Mouse (Mus musculus): ENCODE data around the gene Dnah7a. TPM values are rescaled to one million over a fixed set of nuclear protein-coding genes. Genes with fewer than 3 reads are reported as not detected.
"Not testable (repeated sequence)": the region's sequence is repeated elsewhere in the genome, so short reads cannot be mapped to it uniquely, and the experiment has no call there.

The Dnah7a gene
- polyA plus RNA-seq, 1 experiment from 2014 or later, result 0.27 TPM

- no peaks in the 10 kb centered on the region for H3K9me3 ChIP-seq (ENCODE audit: control insufficient read depth, low read length)
- no peak overlapping the region for H3K4me3 ChIP-seq (ENCODE audit: low read depth, low read length)
- no peak overlapping the region for H3K9ac ChIP-seq (ENCODE audit: low read length)
- H3K27me3 ChIP-seq (ENCODE audit: control insufficient read depth, insufficient read depth, low read length), result no peaks in the 10 kb centered on the region
- WGBS, result 20% methylated on average over 3 of the region's 3 CpGs
- H3K4me1 ChIP-seq (replicated peaks; ENCODE audit: control insufficient read depth, insufficient read depth), result no peaks in the 10 kb centered on the region
- TF ChIP-seq CTCF (IDR thresholded peaks at IDR 0.05; ENCODE audit: low read depth) (no peak), EP300 (optimal IDR thresholded peaks at IDR 0.05) (no peak)
- ATAC-seq (ENCODE audit: low FRiP score, low TSS enrichment), result no peak
- H3K27ac ChIP-seq (replicated peaks), result no peak overlapping the region
- DNase-seq (ENCODE audit: low spot score), result no peak
- H3K36me3 ChIP-seq (ENCODE audit: control insufficient read depth, insufficient read depth, low read length), result no peaks in the 10 kb centered on the region
- H3K4me2 ChIP-seq (replicated peaks; ENCODE audit: low read depth), result no peak overlapping the region
These were observed 300.7 kb downstream of the Dnah7a start for GRCm38 (mm10) chr1:53405803-53406325.

- H3K4me3 ChIP-seq (ENCODE audit: low read depth, low read length); H3K27me3 ChIP-seq (ENCODE audit: control insufficient read depth, insufficient read depth, low read length); H3K9ac ChIP-seq (ENCODE audit: low read length); H3K36me3 ChIP-seq (ENCODE audit: control insufficient read depth, insufficient read depth, low read length); H3K27ac ChIP-seq (replicated peaks); ATAC-seq (ENCODE audit: low FRiP score, low TSS enrichment); H3K9me3 ChIP-seq (ENCODE audit: control insufficient read depth, low read length); H3K4me1 ChIP-seq (replicated peaks; ENCODE audit: control insufficient read depth, insufficient read depth); DNase-seq (ENCODE audit: low spot score): not testable (repeated sequence)
- WGBS, result 39% methylated on average over 21 of the region's 21 CpGs
- H3K4me2 ChIP-seq (replicated peaks; ENCODE audit: low read depth), result 0 out of 2 replicates have a peak overlapping the region, but pooled peaks have one; percentile 14
These were observed 312.4 kb downstream of the Dnah7a start for GRCm38 (mm10) chr1:53393936-53394760.

- Histone ChIP-seq H3K27me3 (ENCODE audit: control insufficient read depth, insufficient read depth, low read length) (no peaks in the 10 kb centered on the region), H3K4me2 (replicated peaks; ENCODE audit: low read depth) (no peak overlapping the region), H3K9me3 (ENCODE audit: control insufficient read depth, low read length) (no peaks in the 10 kb centered on the region), H3K27ac (replicated peaks) (no peak overlapping the region), H3K4me3 (ENCODE audit: low read depth, low read length) (no peak overlapping the region), H3K4me1 (replicated peaks; ENCODE audit: control insufficient read depth, insufficient read depth) (no peaks in the 10 kb centered on the region), H3K9ac (ENCODE audit: low read length) (no peak overlapping the region), H3K36me3 (ENCODE audit: control insufficient read depth, insufficient read depth, low read length) (no peaks in the 10 kb centered on the region)
- WGBS, result 91% methylated on average over 13 of the region's 14 CpGs
- DNase-seq (ENCODE audit: low spot score) (no peak), ATAC-seq (ENCODE audit: low FRiP score, low TSS enrichment) (no peak)
- TF ChIP-seq CTCF (IDR thresholded peaks at IDR 0.05; ENCODE audit: low read depth), result no peak
- TF ChIP-seq EP300 (optimal IDR thresholded peaks at IDR 0.05), result no peak
These were observed 317.8 kb downstream of the Dnah7a start for GRCm38 (mm10) chr1:53388762-53389161.

GRCm38 (mm10) chr1:53384085-53384688 lies 322.4 kb downstream of the Dnah7a start:
- ATAC-seq (ENCODE audit: low FRiP score, low TSS enrichment), result no peak

GRCm38 (mm10) chr1:53377731-53378130 lies 328.9 kb downstream of the Dnah7a start:
- Histone ChIP-seq H3K9ac (ENCODE audit: low read length) (no peak overlapping the region), H3K4me1 (replicated peaks; ENCODE audit: control insufficient read depth, insufficient read depth) (no peaks in the 10 kb centered on the region), H3K27ac (replicated peaks) (0 out of 2 replicates have a peak overlapping the region, but pooled peaks have one; percentile 58), H3K4me3 (ENCODE audit: low read depth, low read length) (no peak overlapping the region), H3K27me3 (ENCODE audit: control insufficient read depth, insufficient read depth, low read length) (no peaks in the 10 kb centered on the region), H3K4me2 (replicated peaks; ENCODE audit: low read depth) (no peak overlapping the region), H3K9me3 (ENCODE audit: control insufficient read depth, low read length) (no peaks in the 10 kb centered on the region), H3K36me3 (ENCODE audit: control insufficient read depth, insufficient read depth, low read length) (no peaks in the 10 kb centered on the region)
- ATAC-seq (ENCODE audit: low FRiP score, low TSS enrichment) (peak; percentile 93), DNase-seq (ENCODE audit: low spot score) (peak; percentile 21)
- TF ChIP-seq CTCF (IDR thresholded peaks at IDR 0.05; ENCODE audit: low read depth), result no peak
- no peak for TF ChIP-seq EP300 (optimal IDR thresholded peaks at IDR 0.05)
- WGBS, result 68% methylated on average over 3 of the region's 3 CpGs

More at GRCm38 (mm10) chr1:53384085-53384688, 322.4 kb downstream of the Dnah7a start:
- no peak overlapping the region for H3K27ac ChIP-seq (replicated peaks)
- H3K36me3 ChIP-seq (ENCODE audit: control insufficient read depth, insufficient read depth, low read length), result no peaks in the 10 kb centered on the region
- no peak for DNase-seq (ENCODE audit: low spot score)
- TF ChIP-seq CTCF (IDR thresholded peaks at IDR 0.05; ENCODE audit: low read depth) (no peak), EP300 (optimal IDR thresholded peaks at IDR 0.05) (no peak)
- H3K4me1 ChIP-seq (replicated peaks; ENCODE audit: control insufficient read depth, insufficient read depth), result no peaks in the 10 kb centered on the region
- no peak overlapping the region for H3K4me3 ChIP-seq (ENCODE audit: low read depth, low read length)
- H3K9ac ChIP-seq (ENCODE audit: low read length), result no peak overlapping the region
- H3K9me3 ChIP-seq (ENCODE audit: control insufficient read depth, low read length), result no peaks in the 10 kb centered on the region
- 62% methylated on average over 6 of the region's 6 CpGs for WGBS
- H3K27me3 ChIP-seq (ENCODE audit: control insufficient read depth, insufficient read depth, low read length), result no peaks in the 10 kb centered on the region
- no peak overlapping the region for H3K4me2 ChIP-seq (replicated peaks; ENCODE audit: low read depth)

GRCm38 (mm10) chr1:53375965-53376364 lies 330.6 kb downstream of the Dnah7a start:
- not testable (repeated sequence) for H3K9ac ChIP-seq (ENCODE audit: low read length); H3K4me1 ChIP-seq (replicated peaks; ENCODE audit: control insufficient read depth, insufficient read depth); H3K4me3 ChIP-seq (ENCODE audit: low read depth, low read length); H3K36me3 ChIP-seq (ENCODE audit: control insufficient read depth, insufficient read depth, low read length); H3K9me3 ChIP-seq (ENCODE audit: control insufficient read depth, low read length); ATAC-seq (ENCODE audit: low FRiP score, low TSS enrichment); H3K4me2 ChIP-seq (replicated peaks; ENCODE audit: low read depth); H3K27me3 ChIP-seq (ENCODE audit: control insufficient read depth, insufficient read depth, low read length); DNase-seq (ENCODE audit: low spot score); H3K27ac ChIP-seq (replicated peaks)
- 58% methylated on average over 2 of the region's 2 CpGs for WGBS
